Mouse (Mus musculus) intestine, embryonic 14.5 days (tissue): Measurements from ENCODE around the gene Znrd1. TPM values are rescaled to one million over a fixed set of nuclear protein-coding genes. Genes with fewer than 3 reads are reported as not detected.

Experiments
- ATAC-seq: fragments of 200-750 bp; cut with Nextera tagmentation; replicated peaks from 2 replicates; pipeline ENCODE4 v1.8.0; 2017; ENCODE audit warnings: low read depth, moderate number of reproducible peaks, moderate TSS enrichment, moderate library complexity; ENCODE audit not compliant: low FRiP score, low TSS enrichment
- DNase-seq: peaks from one replicate; pipeline ENCODE4 v3.0.0-alpha.2; 2018; ENCODE audit warnings: low spot score
- H3K27ac ChIP-seq: fragments of 300-500 bp; sonication (generic); 2 replicates; pipeline ENCODE4 v1.5.1; 2014; ENCODE audit warnings: low read depth, mild to moderate bottlenecking, control low read depth
- H3K27me3 ChIP-seq: fragments of 300-500 bp; sonication (generic); replicated peaks from 2 replicates; pipeline ENCODE4 v1.6.1; 2014; ENCODE audit warnings: low read length, control low read depth; ENCODE audit not compliant: control insufficient read depth, insufficient read depth
- H3K36me3 ChIP-seq: fragments of 300-500 bp; sonication (generic); 2 replicates; pipeline ENCODE4 v1.6.1; 2014; ENCODE audit warnings: low read length, control low read depth; ENCODE audit not compliant: control insufficient read depth, insufficient read depth
- H3K4me1 ChIP-seq: fragments of 300-500 bp; sonication (generic); replicated peaks from 2 replicates; pipeline ENCODE4 v1.6.1; 2014; ENCODE audit warnings: low read length, control low read depth, mixed read lengths; ENCODE audit not compliant: control insufficient read depth, insufficient read depth
- H3K4me2 ChIP-seq: fragments of 300-500 bp; sonication (generic); 2 replicates; pipeline ENCODE4 v1.6.1; 2014; ENCODE audit warnings: low read length
- H3K4me3 ChIP-seq: fragments of 300-500 bp; sonication (generic); 2 replicates; pipeline ENCODE4 v1.5.1; 2014; ENCODE audit warnings: low read depth, low read length, control low read depth, mixed read lengths
- H3K9ac ChIP-seq: fragments of 300-500 bp; sonication (generic); 2 replicates; pipeline ENCODE4 v1.6.1; 2014; ENCODE audit warnings: mild to moderate bottlenecking, low read length
- H3K9me3 ChIP-seq: fragments of 300-500 bp; sonication (generic); 2 replicates; pipeline ENCODE4 v1.6.1; 2016; ENCODE audit warnings: low read length, control low read depth; ENCODE audit not compliant: control insufficient read depth
- WGBS: fragments of 180-500 bp; shearing (Covaris S2); extraction: QIAGEN DNeasy Blood & Tissue Kit; methylation state at CpG from one replicate; pipeline ENCODE4 v1.1.7; 2014; 5-methylcytosine and 5-hydroxymethylcytosine counted together
- polyA plus RNA-seq: library from polyadenylated mRNA; unstranded; fragments of >200 nt; fragmentation: Nextera tagmentation; extraction: Ambion mirVana; gene quantifications from 2 replicates; pipeline ENCODE4 v1.2.1, GENCODE M21; 2014

Znrd1 gene
- polyA plus RNA-seq, 1 experiment from 2014 or later: 88.7 TPM

DNA sequence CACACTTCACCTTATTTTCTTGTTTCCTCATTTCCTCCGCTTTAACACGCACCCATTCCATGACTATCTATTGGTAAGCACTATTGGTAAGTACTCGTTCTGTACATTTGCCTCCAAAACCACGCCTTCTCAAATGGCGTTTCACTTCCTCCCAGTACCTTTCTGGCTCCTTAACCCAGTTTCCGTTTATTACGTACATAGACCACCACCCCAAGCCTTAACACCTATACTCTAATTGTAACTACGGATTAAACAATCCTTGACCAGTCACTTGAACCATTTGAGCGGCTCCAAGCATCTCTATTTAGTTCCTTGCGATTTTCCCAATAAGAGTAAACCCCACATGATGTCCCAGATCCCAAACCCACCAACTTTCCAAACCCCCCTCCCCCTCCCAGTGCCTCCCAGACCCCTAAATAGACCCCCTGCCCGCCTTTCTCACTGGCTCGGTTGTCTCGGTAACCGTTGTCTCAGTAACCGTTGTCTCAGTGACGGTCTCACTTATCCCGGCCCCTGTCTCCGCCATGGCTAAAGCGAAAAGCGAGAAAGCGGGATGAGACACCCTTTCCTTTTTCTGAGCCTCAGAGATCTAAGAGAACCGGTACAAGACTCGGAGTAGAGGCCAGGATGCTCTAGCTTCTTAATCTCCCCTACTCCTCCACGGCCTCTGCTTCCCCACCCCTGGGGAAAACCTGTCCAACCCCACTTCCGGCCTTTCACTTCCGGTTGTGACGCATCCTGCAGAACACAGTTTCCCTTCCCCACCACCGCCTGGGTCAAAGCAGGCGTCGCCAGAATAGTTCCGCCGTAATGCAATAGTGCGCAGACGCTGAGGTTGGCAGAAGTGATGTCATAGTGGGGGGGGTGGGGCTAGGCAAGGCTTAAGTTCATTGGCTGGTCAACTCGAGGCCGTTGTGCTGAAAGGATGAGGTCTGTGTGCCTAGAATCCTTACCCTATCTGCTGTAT, 7.1 kb downstream of the Znrd1 start, which contains the start of gene Ppp1r11:
Gene Ppp1r11 (minus strand): TSS at position 761 of the 967 bp plus-strand sequence.
- H3K27ac ChIP-seq: peak within 1 kb of the TSS; percentile 36; the same call in 1 of the 2 replicates
- H3K4me1 ChIP-seq: peaks cover 14% of the 10 kb centered on the region
- peak within 1 kb of the TSS; percentile 66 for H3K9ac ChIP-seq
- peak within 1 kb of the TSS; percentile 85 for H3K4me2 ChIP-seq
- WGBS: 3% methylated on average over 36 of the region's 36 CpGs
- ATAC-seq: peak; percentile 94
- DNase-seq: peak; percentile 94
- H3K27me3 ChIP-seq: 0 out of 2 replicates have a peak, but pooled peaks cover 4% of the 10 kb centered on the region
- peak within 1 kb of the TSS; percentile 72 for H3K4me3 ChIP-seq
- peaks cover 34% of the 10 kb centered on the region for H3K36me3 ChIP-seq
- H3K9me3 ChIP-seq: no peaks in the 10 kb centered on the region

DNA sequence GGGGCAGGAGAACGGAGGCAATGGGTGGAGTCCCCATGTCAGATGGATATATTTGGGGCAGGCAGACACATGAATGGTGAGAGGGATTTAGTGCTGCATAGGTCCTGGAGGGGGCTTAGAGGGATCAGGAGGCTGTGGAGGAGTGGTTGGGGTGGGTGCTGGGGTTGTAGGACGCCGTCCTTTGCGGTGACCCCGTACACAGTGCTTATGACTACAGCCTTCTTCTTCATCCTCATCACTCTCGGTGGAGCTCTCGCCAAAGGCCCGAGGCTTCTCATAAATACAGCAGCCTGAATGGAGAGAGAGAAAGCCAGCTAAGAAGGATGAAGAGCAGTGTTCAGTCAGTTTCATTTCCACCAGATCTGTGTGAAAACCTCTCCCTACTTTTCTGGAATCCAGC, 9.1 kb downstream of the Znrd1 start:
- Histone ChIP-seq H3K27ac (no peak overlapping the region), H3K9ac (no peak overlapping the region), H3K27me3 (peaks cover 18% of the 10 kb centered on the region), H3K9me3 (no peaks in the 10 kb centered on the region), H3K4me1 (peaks cover 14% of the 10 kb centered on the region), H3K36me3 (peaks cover 19% of the 10 kb centered on the region), H3K4me2 (no peak overlapping the region), H3K4me3 (no peak overlapping the region)
- DNase-seq: no peak
- no peak for ATAC-seq
- 87% methylated on average over 8 of the region's 8 CpGs for WGBS

- peaks cover 16% of the 10 kb centered on the region for H3K4me1 ChIP-seq
- peaks cover 12% of the 10 kb centered on the region for H3K36me3 ChIP-seq
- 87% methylated on average over 1 of the region's 1 CpGs for WGBS
- no peak overlapping the region for H3K4me2 ChIP-seq
- DNase-seq (no peak), ATAC-seq (no peak)
- no peak overlapping the region for H3K4me3 ChIP-seq
- no peaks in the 10 kb centered on the region for H3K9me3 ChIP-seq
- no peak overlapping the region for H3K27ac ChIP-seq
- H3K9ac ChIP-seq: no peak overlapping the region
- H3K27me3 ChIP-seq: peaks cover 27% of the 10 kb centered on the region
These were observed 10.1 kb downstream of the Znrd1 start for GRCm38 (mm10) chr17:36948286-36948685.

GRCm38 (mm10) chr17:36947051-36947819, 11.1 kb downstream of the Znrd1 start:
- Histone ChIP-seq H3K27me3 (peaks cover 38% of the 10 kb centered on the region), H3K27ac (no peak overlapping the region), H3K9ac (peak overlapping the region; percentile 56), H3K4me3 (peak overlapping the region; percentile 53), H3K4me1 (peaks cover 25% of the 10 kb centered on the region), H3K9me3 (no peaks in the 10 kb centered on the region), H3K36me3 (peaks cover 12% of the 10 kb centered on the region), H3K4me2 (peak overlapping the region; percentile 80)
- peak; percentile 40 for ATAC-seq
- WGBS: 1% methylated on average over 62 of the region's 62 CpGs
- DNase-seq: peak; percentile 82

DNA sequence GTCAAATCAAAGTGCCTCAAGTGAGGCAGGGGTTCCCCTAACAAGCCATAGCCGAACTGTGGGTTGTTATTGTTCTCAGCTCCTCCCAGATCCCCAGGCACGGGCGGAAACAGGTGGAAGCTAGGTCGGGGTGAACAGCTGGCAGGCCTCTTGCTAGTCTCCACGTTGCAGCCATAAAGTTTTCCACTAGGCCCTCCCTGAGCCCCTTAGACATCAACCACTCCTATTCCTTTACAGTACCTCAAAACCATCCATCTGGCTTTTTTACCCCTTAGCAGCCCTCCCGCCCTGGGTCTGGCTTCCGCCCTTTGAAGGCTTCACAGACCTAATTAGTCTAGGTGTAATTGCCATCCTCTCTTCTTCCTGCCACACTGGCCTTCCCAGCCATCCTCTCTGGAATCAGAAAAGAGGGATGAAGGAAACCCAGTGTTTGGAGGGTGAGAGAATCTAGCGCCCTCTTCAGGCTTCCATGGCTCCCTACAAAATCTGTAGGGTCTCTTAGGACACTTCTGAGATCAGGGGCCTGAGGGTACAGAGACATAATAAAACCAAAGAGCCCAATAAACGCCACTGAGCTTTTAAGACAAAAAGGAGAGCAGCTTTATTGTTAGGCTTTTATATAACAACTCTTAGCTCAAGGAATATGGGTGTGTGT, 14.1 kb downstream of the Znrd1 start:
- no peak for ATAC-seq
- no peak for DNase-seq
- no peak overlapping the region for H3K27ac ChIP-seq
- H3K27me3 ChIP-seq: peaks cover 46% of the 10 kb centered on the region
- H3K4me3 ChIP-seq: no peak overlapping the region
- no peak overlapping the region for H3K4me2 ChIP-seq
- peaks cover 16% of the 10 kb centered on the region for H3K4me1 ChIP-seq
- 22% methylated on average over 9 of the region's 9 CpGs for WGBS
- H3K36me3 ChIP-seq: peaks cover 7% of the 10 kb centered on the region
- no peaks in the 10 kb centered on the region for H3K9me3 ChIP-seq
- H3K9ac ChIP-seq: no peak overlapping the region

DNA sequence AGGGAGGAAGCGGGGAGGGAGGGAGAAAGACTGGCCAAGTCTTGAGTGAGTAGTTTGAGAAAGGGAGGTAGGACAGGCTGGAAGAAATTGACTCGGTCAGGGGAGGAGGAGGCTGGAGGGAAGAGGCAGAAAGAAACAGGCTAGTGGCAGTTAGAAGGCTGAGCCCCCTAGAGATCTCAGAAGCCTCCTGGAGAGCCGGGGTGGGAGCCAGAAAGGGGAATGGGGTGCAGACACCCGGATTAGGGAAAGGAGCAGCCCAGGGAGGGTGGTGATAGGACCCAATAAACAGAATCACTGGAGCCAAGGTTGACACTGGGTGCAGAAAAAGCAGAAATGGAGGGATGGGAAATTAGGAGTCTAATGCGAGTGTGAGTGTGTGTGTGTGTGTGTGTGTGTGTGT, 14.7 kb downstream of the Znrd1 start:
- peaks cover 16% of the 10 kb centered on the region for H3K4me1 ChIP-seq
- no peak for DNase-seq
- no peaks in the 10 kb centered on the region for H3K9me3 ChIP-seq
- no peak for ATAC-seq
- no peak overlapping the region for H3K9ac ChIP-seq
- H3K36me3 ChIP-seq: peaks cover 2% of the 10 kb centered on the region
- no peak overlapping the region for H3K4me2 ChIP-seq
- WGBS: 26% methylated on average over 5 of the region's 5 CpGs
- H3K4me3 ChIP-seq: peak overlapping the region; percentile 37
- H3K27ac ChIP-seq: no peak overlapping the region
- peaks cover 46% of the 10 kb centered on the region for H3K27me3 ChIP-seq

- H3K4me2 ChIP-seq: peak within 1 kb of the TSS; percentile 75
- ATAC-seq (peak; percentile 48; the same call in 1 of the 2 replicates), DNase-seq (peak; percentile 65)
- peak within 1 kb of the TSS; percentile 37 for H3K4me3 ChIP-seq
- H3K4me1 ChIP-seq: peaks cover 16% of the 10 kb centered on the region
- peaks cover 46% of the 10 kb centered on the region for H3K27me3 ChIP-seq
- no peaks in the 10 kb centered on the region for H3K36me3 ChIP-seq
- 1% methylated on average over 59 of the region's 59 CpGs for WGBS
- no peak within 1 kb of the TSS for H3K9ac ChIP-seq
- no peak within 1 kb of the TSS for H3K27ac ChIP-seq
- H3K9me3 ChIP-seq: no peaks in the 10 kb centered on the region
These were observed 15.4 kb downstream of the Znrd1 start, which contains the start of gene Rnf39 for GRCm38 (mm10) chr17:36942791-36943471. Rnf39 (plus strand) TSS chr17:36942918.
